Mouse (Mus musculus): ENCODE measurements around the gene Lamc1.

DNA sequence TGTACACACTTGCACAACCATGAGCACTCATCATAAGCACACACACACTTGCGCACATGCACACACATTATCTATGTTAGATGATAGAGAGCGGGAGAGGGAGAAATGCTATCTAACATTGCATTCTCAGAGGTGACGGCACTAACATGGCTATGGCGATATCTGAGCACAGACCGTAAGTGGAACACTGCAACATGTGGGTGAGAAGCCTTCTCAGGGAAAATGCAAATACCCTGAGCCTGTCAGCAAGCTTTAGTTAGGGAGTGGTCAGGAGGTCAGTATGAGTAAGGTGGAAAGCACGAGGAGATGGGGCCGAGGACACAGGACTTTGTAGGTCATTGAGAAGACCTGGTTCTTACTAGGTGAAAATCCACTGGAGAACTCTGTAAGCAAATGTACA is 64.3 kb downstream of the Lamc1 start:
- no peak for TF ChIP-seq CTCF (IDR thresholded peaks at IDR 0.05; ENCODE audit: low read depth)
- no peak for TF ChIP-seq EP300 (optimal IDR thresholded peaks at IDR 0.05)

All from stomach, postnatal 0 days (tissue).